Mouse (Mus musculus) embryonic facial prominence, embryonic 14.5 days (tissue): ENCODE data around the gene Speer1. TPM values are rescaled to one million over a fixed set of nuclear protein-coding genes. Genes with fewer than 3 reads are reported as not detected.
"Not testable (repeated sequence)": the region's sequence is repeated elsewhere in the genome, so short reads cannot be mapped to it uniquely, and the experiment has no call there.

ENCODE experiments used
- ATAC-seq: fragments of 200-750 bp; cut with Nextera tagmentation; 2 replicates; pipeline ENCODE4 v1.8.0; 2017; ENCODE audit warnings: low read depth, moderate number of reproducible peaks, moderate TSS enrichment
- DNase-seq: peaks from one replicate; pipeline ENCODE4 v3.0.0-alpha.2; 2015; ENCODE audit warnings: low spot score
- H3K27ac ChIP-seq: fragments of 300-500 bp; sonication (generic); replicated peaks from 2 replicates; pipeline ENCODE4 v1.5.1; 2014; ENCODE audit warnings: low read depth, mild to moderate bottlenecking, low read length, moderate library complexity
- H3K27me3 ChIP-seq: fragments of 300-500 bp; sonication (generic); replicated peaks from 2 replicates; pipeline ENCODE4 v1.6.1; 2014; ENCODE audit warnings: low read length; ENCODE audit not compliant: control insufficient read depth, insufficient read depth
- H3K36me3 ChIP-seq: fragments of 300-500 bp; sonication (generic); 2 replicates; pipeline ENCODE4 v1.6.1; 2014; ENCODE audit warnings: low read length, mixed read lengths; ENCODE audit not compliant: control insufficient read depth, insufficient read depth
- H3K4me1 ChIP-seq: fragments of 300-500 bp; sonication (generic); 2 replicates; pipeline ENCODE4 v1.6.1; 2014; ENCODE audit warnings: antibody characterized with exemption, low read length; ENCODE audit not compliant: control insufficient read depth, insufficient read depth
- H3K4me2 ChIP-seq: fragments of 300-500 bp; sonication (generic); 2 replicates; pipeline ENCODE4 v1.6.1; 2014; ENCODE audit warnings: low read depth, mild to moderate bottlenecking, low read length, moderate library complexity, mixed read lengths
- H3K4me3 ChIP-seq: fragments of 300-500 bp; sonication (generic); 2 replicates; pipeline ENCODE4 v1.5.1; 2014; ENCODE audit warnings: low read depth, mild to moderate bottlenecking, low read length
- H3K9ac ChIP-seq: fragments of 300-500 bp; sonication (generic); 2 replicates; pipeline ENCODE4 v1.6.1; 2014; ENCODE audit warnings: low read depth, mild to moderate bottlenecking, low read length, moderate library complexity, mixed read lengths
- H3K9me3 ChIP-seq: fragments of 300-500 bp; sonication (generic); 2 replicates; pipeline ENCODE4 v1.6.1; 2016; ENCODE audit warnings: low read length; ENCODE audit not compliant: control insufficient read depth
- WGBS: fragments of 180-500 bp; shearing (Covaris S2); extraction: QIAGEN DNeasy Blood & Tissue Kit; methylation state at CpG from one replicate; pipeline ENCODE4 v1.1.7; 2014; 5-methylcytosine and 5-hydroxymethylcytosine counted together
- polyA plus RNA-seq: library from polyadenylated mRNA; unstranded; fragments of >200 nt; fragmentation: Nextera tagmentation; extraction: Ambion mirVana; gene quantifications from 2 replicates; pipeline ENCODE4 v1.2.1, GENCODE M21; 2014

Speer1 gene
- not detected in 2 replicates for polyA plus RNA-seq

- not testable (repeated sequence) for ATAC-seq, H3K4me2 ChIP-seq, H3K36me3 ChIP-seq, H3K4me1 ChIP-seq, H3K27ac ChIP-seq, DNase-seq, H3K9ac ChIP-seq, H3K4me3 ChIP-seq, H3K27me3 ChIP-seq, H3K9me3 ChIP-seq
- no CpG with 5 or more reads among the region's 4 CpGs for WGBS
Measured at GRCm38 (mm10) chr5:11341216-11341615, at the start of gene Speer1. Speer1 (plus strand) TSS chr5:11341516.

Other genes starting within 250 kb of the Speer1 start
- 0.21 TPM in 1 of 2 replicates, not detected in the other for gene Gm8879, start 213.9 kb upstream of the Speer1 start, polyA plus RNA-seq
- not detected in 2 replicates for gene Gm5861, start 158.4 kb upstream of the Speer1 start, polyA plus RNA-seq
- 0.54 TPM in 1 of 2 replicates, not detected in the other for gene Gm8890, start 85.5 kb upstream of the Speer1 start, polyA plus RNA-seq
- gene Gm8897, start 74.9 kb downstream of the Speer1 start, polyA plus RNA-seq: not detected in 2 replicates
- 0.40 TPM in 1 of 2 replicates, not detected in the other for gene Gm8906, start 161.2 kb downstream of the Speer1 start, polyA plus RNA-seq